Mouse (Mus musculus): Measurements from ENCODE around the gene Copz2.

Copz2 gene

DNA sequence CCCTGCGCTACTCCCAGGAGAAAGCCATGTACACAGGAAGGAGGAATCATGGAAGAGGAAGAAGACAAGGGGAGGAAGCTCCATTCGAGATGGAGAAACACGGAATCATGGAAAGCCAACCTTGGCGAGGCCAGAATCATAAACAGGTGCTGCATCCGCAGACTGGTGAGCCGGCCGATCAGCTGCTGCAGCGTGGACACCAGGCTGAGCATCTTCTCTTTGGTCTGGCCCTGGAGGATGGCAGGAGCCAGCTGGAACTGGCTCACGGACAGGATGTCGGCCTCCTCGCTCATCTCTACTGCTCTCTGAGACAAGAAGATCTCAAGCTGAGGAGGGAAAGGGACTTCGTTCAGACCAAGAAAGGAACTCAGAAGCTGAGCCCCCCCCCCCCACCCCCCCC is 58.9 kb downstream of the Copz2 start:
- DNase-seq, result no peak

GRCm38 (mm10) chr11:96910003-96910402 is 60.3 kb downstream of the Copz2 start:
- DNase-seq, result peak; percentile 73 to 76
